Mouse (Mus musculus) megakaryocyte progenitor cell, adult 5-6 weeks (primary cell): ENCODE data around the gene Sgca. TPM values are rescaled to one million over a fixed set of nuclear protein-coding genes. Genes with fewer than 3 reads are reported as not detected.

Experiments used
- ATAC-seq: replicated peaks from 2 replicates; pipeline ENCODE4 v1.8.0; 2016; ENCODE audit warnings: mild to moderate bottlenecking, moderate TSS enrichment, inconsistent platforms; ENCODE audit not compliant: poor library complexity
- total RNA-seq, 2 experiments: library from RNA; stranded (forward) in 1 of 2; stranded (reverse) in 1 of 2; fragments of 157-497, 149-512 nt in 1 of 2; fragments of 200-1000 nt in 1 of 2; gene quantifications; 2 replicates each; pipeline versions ENCODE4 v1.2.3 to v1.2.4; 2015 to 2017

Gene Sgca
- total RNA-seq, 2 experiments from 2014 or later, result not detected

DNA sequence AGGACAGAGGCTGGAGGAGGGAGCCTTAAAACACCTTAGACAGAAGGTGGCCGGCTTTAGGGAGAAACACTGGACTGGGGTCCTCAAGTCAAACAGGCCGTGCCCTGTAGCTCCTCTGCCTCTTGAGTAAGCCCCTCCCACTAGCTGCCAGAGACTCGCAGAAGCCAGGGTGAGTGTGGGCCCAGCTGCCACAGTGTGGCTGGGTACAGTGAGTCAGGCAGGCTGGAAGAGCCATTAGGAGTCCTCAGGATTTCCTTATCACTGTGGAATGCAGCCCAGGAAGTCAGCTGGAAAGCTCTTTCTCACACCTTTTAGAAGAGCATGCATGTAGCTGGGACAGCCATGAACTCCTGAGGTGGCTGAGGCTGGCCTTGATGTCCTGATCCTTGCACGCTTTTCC is 59.6 kb downstream of the Sgca start:
- ATAC-seq, result no peak

DNA sequence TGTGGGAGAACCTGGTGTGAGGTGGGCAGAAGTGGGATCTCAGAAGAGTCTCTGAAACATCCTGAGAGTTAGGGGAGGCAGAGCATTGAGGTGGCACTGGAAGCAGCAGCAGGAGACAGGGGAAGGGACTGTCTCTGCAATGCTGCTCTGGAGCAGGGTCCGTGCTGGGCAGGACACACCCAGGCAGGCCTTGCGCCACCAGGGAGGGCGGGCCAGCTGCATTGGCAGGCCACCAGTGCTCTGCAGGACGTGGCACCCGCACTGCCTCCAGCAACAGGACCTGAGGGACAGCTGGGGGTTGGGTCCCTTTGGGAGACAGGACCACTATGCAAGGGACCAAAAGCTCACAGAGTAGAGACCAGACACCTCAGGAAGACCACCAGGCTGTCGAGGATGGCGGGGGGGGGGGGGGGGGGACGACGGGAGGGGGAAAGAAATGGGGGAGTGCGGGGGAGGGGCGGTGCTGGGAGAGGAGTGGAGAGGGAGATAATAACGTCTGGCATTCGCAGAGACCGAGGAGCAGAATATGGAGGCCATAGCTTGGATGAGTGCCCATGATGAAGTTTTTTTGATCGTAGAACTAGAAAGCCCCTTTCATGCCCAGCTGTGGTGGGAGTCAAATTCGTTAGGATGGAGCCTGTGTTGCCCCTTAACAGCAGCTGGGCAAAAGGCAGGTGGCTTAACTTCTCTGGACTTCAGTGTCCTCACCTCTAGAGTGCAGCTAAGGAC is 60.3 kb downstream of the Sgca start:
- no peak for ATAC-seq

DNA sequence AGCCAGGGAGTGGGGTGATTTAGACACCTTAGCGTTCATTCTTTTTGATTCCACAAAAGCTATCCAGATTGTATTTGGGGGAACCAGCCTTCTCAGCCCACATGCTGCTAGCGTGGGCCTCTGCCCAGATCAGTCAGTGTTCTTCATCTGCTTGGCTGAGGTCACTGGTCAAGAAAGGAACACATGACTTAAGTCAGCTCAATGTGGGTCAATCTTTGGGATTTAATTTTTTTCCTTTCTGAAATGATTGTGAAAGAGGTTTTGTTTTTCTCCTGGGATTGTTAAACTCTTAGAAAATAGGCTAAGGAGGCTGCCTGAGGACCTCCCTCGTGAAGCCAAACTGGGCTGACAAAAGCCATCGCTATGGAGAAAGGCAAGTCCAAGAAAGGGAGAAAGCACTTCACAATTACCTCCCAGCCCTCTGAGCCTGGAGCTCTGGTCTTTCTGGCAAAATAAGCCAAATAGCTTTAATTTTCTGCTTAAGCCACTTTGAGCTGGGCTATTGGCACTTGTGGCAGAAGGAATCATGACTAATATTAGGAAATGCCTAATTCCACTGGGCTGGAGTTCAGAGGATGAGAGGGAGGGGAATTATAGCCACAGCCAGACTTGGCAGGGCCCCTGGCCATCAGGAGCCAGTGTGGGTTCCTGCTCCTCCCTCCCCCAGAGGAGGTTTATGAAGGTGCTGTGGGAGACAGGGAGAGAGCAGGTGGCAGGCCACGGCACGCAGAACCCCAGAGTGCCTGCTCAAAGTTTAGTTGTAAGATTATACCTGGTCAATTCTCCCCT is 62.6 kb downstream of the Sgca start:
- no peak for ATAC-seq

Other genes with a start within 250 kb of the Sgca start
- gene Cdc34b, start 234.5 kb downstream of the Sgca start, total RNA-seq (2015), result not detected in 2 replicates
- not detected in 2 replicates for gene Cdc34b, start 234.5 kb downstream of the Sgca start, total RNA-seq (2017)
- not detected in 2 replicates for gene Tmem92, start 193.6 kb downstream of the Sgca start, total RNA-seq (2015)
- not detected in 2 replicates for gene Tmem92, start 193.6 kb downstream of the Sgca start, total RNA-seq (2017)
- not detected in 2 replicates for gene Col1a1, start 40.1 kb downstream of the Sgca start, total RNA-seq (2015)
- gene Col1a1, start 40.1 kb downstream of the Sgca start, total RNA-seq (2017), result 0.07 TPM in 1 of 2 replicates, not detected in the other
- gene Hils1, start 8.7 kb downstream of the Sgca start, total RNA-seq (2015), result not detected in 2 replicates
- not detected in 2 replicates for gene Hils1, start 8.7 kb downstream of the Sgca start, total RNA-seq (2017)
- 43.9 and 46.6 TPM in 2 replicates for gene Ppp1r9b, start 14.7 kb upstream of the Sgca start, total RNA-seq (2015)
- gene Ppp1r9b, start 14.7 kb upstream of the Sgca start, total RNA-seq (2017), result 81.9 and 107 TPM in 2 replicates
- 2.3 and 6.1 TPM in 2 replicates for gene Samd14, start 33.6 kb upstream of the Sgca start, total RNA-seq (2015)
- 0.92 and 2.6 TPM in 2 replicates for gene Samd14, start 33.6 kb upstream of the Sgca start, total RNA-seq (2017)
- gene Pdk2, start 65.0 kb upstream of the Sgca start, total RNA-seq (2015), result 4.2 and 4.8 TPM in 2 replicates
- 0.71 and 1.4 TPM in 2 replicates for gene Pdk2, start 65.0 kb upstream of the Sgca start, total RNA-seq (2017)
- 1.1 TPM in 1 of 2 replicates, not detected in the other for gene Itga3, start 100.5 kb upstream of the Sgca start, total RNA-seq (2015)
- gene Itga3, start 100.5 kb upstream of the Sgca start, total RNA-seq (2017), result 0.03 TPM in 1 of 2 replicates, not detected in the other
- gene Dlx3, start 143.8 kb upstream of the Sgca start, total RNA-seq (2015), result not detected in 2 replicates
- gene Dlx3, start 143.8 kb upstream of the Sgca start, total RNA-seq (2017), result not detected in 2 replicates
- gene Dlx4, start 169.9 kb upstream of the Sgca start, total RNA-seq (2015), result not detected in 2 replicates
- not detected in 2 replicates for gene Dlx4, start 169.9 kb upstream of the Sgca start, total RNA-seq (2017)